Mouse (Mus musculus) adrenal gland, adult 10 weeks (tissue): ENCODE data around the gene Bud13. TPM values are rescaled to one million over a fixed set of nuclear protein-coding genes. Genes with fewer than 3 reads are reported as not detected.

Source experiments
- polyA plus RNA-seq: library from polyadenylated mRNA; stranded (reverse); fragments of 350-450 nt; fragmentation: Illumina TruSeq; extraction: RNeasy Lipid Tissue Mini Kit (QIAGEN cat#74804); gene quantifications from one replicate; pipeline ENCODE4 v1.2.3, GENCODE M21; 2014; ENCODE audit warnings: low read depth, low replicate concordance

Bud13 gene
- 3.8 TPM for polyA plus RNA-seq

DNA sequence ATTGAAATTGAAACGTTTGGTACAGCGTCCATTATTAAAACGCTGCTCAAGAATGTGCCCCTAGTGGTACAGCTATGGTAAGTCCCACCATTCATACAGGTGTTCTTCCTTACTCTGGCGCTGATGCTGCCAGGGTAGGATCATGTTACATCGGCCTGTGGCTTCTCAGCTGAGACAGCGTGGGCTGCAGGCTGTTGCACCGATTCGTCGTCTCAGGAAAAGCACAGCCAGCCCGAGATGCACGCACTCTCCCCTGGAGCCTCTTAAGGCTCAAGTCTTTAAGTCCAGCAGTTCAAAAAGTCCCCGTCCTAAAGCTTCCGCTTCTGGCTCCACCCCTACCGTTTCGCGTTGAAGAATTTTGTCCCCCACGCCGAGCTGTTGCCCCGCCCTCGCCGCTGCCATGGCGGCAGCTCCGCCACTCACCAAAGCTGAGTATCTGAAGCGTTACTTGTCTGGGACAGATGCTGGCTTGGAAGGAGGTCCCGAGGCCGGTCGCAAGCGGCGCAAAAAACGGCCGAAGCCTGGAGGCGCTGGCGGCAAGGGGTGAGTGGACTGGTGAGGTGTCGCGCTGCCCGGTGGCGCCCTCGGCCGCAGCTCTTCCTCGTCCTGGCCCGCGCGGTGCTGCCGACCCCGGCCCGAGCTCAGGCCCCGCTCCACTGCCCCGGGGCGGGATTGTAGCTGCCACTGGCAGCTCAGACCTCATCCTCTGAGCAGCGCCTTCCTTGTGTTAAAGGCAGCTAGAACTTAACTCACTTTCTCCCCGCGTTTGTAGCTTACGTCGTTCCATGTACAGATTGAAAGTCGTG, at the start of gene Bud13:
Bud13 (plus strand) TSS at position 378 of the 806 bp plus-strand sequence.

DNA sequence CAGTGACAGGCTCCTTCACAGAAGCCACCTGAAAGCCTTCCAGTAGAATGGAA, 47.4 kb upstream of the Bud13 start, which contains the start of gene Apoc3:
Apoc3 (minus strand) TSS at position 41 of the 53 bp plus-strand sequence.

DNA sequence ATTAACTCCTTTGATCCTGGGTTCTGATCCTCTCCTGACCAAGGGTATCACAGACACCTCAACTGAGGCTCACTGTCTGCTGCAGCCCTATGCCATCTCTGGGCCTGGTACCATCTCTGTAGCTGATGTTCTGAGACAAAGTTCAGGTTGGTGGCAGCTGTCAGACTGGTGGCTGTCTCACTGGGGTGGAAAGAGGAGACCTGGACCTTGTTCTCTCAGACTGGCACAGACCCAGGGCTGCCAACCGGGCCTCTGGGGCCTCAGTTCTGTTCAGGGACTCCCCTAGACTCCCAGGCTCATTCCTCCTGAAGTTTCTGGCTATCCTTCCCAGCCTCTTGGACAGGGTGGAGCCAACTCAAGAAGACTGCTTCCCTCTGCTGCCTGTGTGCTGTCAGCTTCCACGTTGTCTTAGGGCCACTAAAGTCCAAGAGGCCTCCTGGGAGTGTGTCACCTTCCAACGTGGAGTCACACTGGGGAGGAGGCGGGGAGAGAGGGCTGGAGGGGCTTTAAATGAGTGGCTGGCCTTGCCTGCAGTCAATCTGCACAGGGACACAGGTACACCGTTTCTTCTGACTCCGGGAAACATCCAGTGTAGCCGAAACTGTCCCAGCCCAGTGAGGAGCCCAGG, 42.2 kb upstream of the Bud13 start, which contains the start of gene Apoa4:
Apoa4 (plus strand) TSS at position 171 of the 628 bp plus-strand sequence.

DNA sequence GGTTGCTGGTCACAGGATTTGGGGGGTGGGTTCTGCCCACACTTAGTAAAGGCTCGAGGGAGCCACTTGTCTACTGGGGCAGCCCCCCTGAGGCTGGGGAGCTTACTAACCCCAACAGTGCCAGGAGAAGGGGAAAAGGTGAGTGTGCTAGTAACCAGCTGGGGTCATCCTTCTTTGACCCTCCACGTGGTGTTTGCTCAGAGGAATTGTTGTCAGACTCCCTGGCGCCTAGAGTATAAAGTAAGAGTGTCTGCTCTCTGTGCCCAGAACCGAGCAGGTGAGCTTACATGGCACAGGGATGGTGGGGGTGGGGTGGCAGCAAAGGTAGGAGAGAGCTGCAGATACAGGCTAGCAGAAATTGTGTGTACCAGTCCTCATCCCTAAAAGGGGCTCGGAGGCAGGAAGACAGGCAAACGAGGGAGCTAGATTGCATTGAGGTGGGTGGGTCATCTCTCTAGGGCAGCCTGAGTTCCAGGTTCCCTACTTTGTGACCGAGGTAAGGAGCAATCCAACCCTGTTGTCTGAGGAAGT, 14.4 kb upstream of the Bud13 start, which contains the start of gene Apoa5:
Apoa5 (plus strand) TSS at position 291 of the 531 bp plus-strand sequence.

DNA sequence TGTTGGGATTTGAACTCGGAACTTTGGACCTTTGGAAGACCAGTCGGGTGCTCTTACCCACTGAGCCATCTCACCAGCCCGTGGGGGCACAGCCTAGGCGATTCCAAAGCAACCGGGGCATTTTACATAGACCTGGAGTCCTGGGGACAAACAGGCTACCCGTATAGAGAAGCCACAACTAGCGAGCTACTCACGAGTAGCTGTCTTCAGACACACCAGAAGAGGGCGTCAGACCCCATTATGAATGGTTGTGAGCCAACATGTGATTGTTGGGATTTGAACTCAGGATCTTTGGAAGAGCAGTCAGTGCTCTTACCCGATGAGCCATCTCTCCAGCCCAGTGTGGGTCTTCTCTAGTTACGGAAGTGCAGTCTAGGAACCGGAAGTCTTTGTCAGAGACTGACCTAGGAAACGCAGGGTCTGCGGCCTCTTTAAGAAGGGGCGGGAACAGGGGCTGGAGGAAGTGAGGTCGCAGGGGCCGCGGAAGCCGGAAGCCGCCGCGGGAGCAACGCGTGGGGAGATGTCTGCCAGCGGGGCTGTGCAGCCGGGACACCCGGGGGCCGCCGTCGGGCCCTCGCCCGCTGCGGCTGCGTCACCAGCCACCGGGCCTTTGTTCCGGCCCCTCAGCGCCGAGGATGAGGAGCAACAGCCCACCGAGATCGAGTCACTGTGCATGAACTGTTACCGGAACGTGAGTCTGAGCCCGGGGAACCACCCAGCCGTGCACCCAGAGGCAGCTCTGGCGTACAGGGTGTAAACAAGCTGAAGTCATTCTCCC, 9.9 kb upstream of the Bud13 start, which contains the start of gene Zpr1:
Zpr1 (plus strand) TSS at position 388 of the 778 bp plus-strand sequence.

DNA sequence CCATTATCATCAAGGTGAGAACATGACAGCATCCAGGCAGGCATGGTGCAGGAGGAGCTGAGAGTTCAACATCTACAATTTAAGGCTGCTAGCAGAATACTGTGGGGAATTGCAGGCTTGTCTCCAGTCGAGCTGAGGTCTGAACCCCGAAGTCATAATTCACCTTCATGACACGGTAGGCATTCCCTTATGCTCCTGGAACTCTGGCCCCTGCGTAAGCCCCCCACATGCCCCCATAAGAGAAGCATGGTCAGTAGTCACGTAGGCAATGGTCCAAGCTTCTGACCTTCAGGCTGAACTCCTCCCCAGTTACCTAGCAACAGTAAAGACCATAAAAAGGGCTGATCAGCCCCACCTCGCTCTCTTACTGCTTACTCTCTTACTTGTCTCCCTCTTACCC, 37.1 kb downstream of the Bud13 start, which contains the start of gene 4931429L15Rik:
4931429L15Rik (minus strand) TSS at position 101 of the 400 bp plus-strand sequence.

Other genes with a start within 250 kb of the Bud13 start
- not detected for gene Apoa1, start 54.4 kb upstream of the Bud13 start, polyA plus RNA-seq
- not detected for gene Apoc3, start 47.4 kb upstream of the Bud13 start, polyA plus RNA-seq
- gene Apoa4, start 42.3 kb upstream of the Bud13 start, polyA plus RNA-seq: not detected
- gene Apoa5, start 14.4 kb upstream of the Bud13 start, polyA plus RNA-seq: not detected
- 14.8 TPM for gene Zpr1, start 9.9 kb upstream of the Bud13 start, polyA plus RNA-seq
- gene 4931429L15Rik, start 37.0 kb downstream of the Bud13 start, polyA plus RNA-seq: not detected